Mouse (Mus musculus) G1E (cell line): ENCODE data around the gene Smim24. TPM values are rescaled to one million over a fixed set of nuclear protein-coding genes. Genes with fewer than 3 reads are reported as not detected.

Experiments
- ATAC-seq: 2 replicates; pipeline ENCODE4 v1.8.0; 2016; ENCODE audit warnings: mild to moderate bottlenecking; ENCODE audit not compliant: insufficient number of reproducible peaks, poor library complexity, low FRiP score, severe bottlenecking; ENCODE audit errors: extremely low read depth
- DNase-seq: peaks from one replicate; pipeline ENCODE4 v3.0.0; 2012; ENCODE audit warnings: low spot score
- H3K27me3 ChIP-seq: 2 replicates; pipeline ENCODE4 v1.6.1; 2012; ENCODE audit warnings: mild to moderate bottlenecking, low read length, inconsistent platforms; ENCODE audit not compliant: insufficient read depth
- H3K36me3 ChIP-seq: replicated peaks from 2 replicates; pipeline ENCODE3; 2012; ENCODE audit warnings: mild to moderate bottlenecking, inconsistent platforms
- H3K4me1 ChIP-seq: 2 replicates; pipeline ENCODE4 v1.6.1; 2012; ENCODE audit warnings: low read depth, low read length, inconsistent platforms, mixed read lengths; ENCODE audit not compliant: insufficient read depth
- H3K4me3 ChIP-seq: 2 replicates; pipeline ENCODE4 v1.5.1; 2012; ENCODE audit warnings: low read depth, mild to moderate bottlenecking, inconsistent platforms, low read length, moderate library complexity, mixed read lengths
- H3K9me3 ChIP-seq: replicated peaks from 2 replicates; pipeline ENCODE4 v1.6.1; 2012; ENCODE audit warnings: inconsistent platforms
- CTCF ChIP-seq: IDR thresholded peaks from 2 replicates; pipeline ENCODE4 v1.5.1; 2012; ENCODE audit warnings: low read depth, low read length, inconsistent platforms, mixed read lengths
- GATA1 ChIP-seq: IDR thresholded peaks from 2 replicates; pipeline ENCODE4 v1.6.1; 2012; ENCODE audit warnings: borderline replicate concordance, low read length, inconsistent platforms, mixed read lengths
- GATA2 ChIP-seq: IDR thresholded peaks from 2 replicates; pipeline ENCODE4 v1.6.1; 2012; ENCODE audit warnings: low read depth, low read length, inconsistent platforms, borderline replicate concordance
- POLR2AphosphoS5 ChIP-seq: IDR thresholded peaks from 2 replicates; pipeline ENCODE4 v1.6.1; 2012; ENCODE audit warnings: low read depth, low read length, inconsistent platforms; ENCODE audit not compliant: insufficient replicate concordance
- TAL1 ChIP-seq: conservative IDR thresholded peaks from 2 replicates; pipeline ENCODE4 v1.6.1; 2012; ENCODE audit warnings: low read depth, low read length, inconsistent platforms, mixed read lengths
- polyA plus RNA-seq: library from polyadenylated mRNA; stranded (reverse); fragments of >175 nt; gene quantifications from 2 replicates; pipeline ENCODE4 v1.2.3, GENCODE M21; 2012
- total RNA-seq, 2 experiments: library from RNA; stranded (forward) in 1 of 2; stranded (reverse) in 1 of 2; fragments of 200-1000 nt in 1 of 2; fragments of >200 nt in 1 of 2; fragmentation: Nextera tagmentation in 1 of 2; gene quantifications; 2 replicates each; pipeline ENCODE4 v1.2.3; 2014 to 2017

Gene Smim24
- total RNA-seq (2014; fragmentation: Nextera tagmentation) (6.5 and 13.8 TPM in 2 replicates), total RNA-seq (2017) (1.9 and 3.5 TPM in 2 replicates), polyA plus RNA-seq (1.6 and 1.8 TPM in 2 replicates)

DNA sequence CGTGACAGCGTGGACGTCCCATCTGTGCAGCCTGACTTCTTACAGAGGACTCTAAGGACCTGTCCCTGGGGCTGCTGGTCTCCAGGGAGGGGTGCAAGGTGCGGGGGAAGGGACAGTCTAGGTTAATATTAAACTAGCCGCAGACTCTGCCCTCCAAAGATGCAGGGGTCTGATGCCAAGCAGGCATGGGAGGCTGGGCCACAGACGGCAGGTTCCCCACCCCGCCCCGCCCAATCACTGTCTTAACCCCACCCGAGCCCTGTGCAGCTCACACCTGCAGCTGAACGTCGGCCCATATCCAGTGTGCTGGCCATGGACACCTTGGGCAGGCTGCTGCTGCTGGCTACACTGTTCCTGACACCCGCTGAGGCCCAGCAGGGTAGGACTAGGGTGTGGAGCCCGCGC is at the start of gene Smim24:
TSS of gene Smim24 (plus strand) at position 271 of the 405 bp plus-strand sequence.
- Histone ChIP-seq H3K36me3 (peaks cover 51% of the 10 kb centered on the region), H3K4me3 (peak within 1 kb of the TSS; percentile 44; the same call in 1 of the 2 replicates), H3K9me3 (no peaks in the 10 kb centered on the region), H3K4me1 (peaks cover 40% of the 10 kb centered on the region), H3K27me3 (peaks cover 13% of the 10 kb centered on the region; the same call in 1 of the 2 replicates)
- DNase-seq (no peak), ATAC-seq (no peak)
- TF ChIP-seq CTCF (no peak), GATA1 (no peak), TAL1 (no peak), POLR2AphosphoS5 (no peak), GATA2 (no peak)

DNA sequence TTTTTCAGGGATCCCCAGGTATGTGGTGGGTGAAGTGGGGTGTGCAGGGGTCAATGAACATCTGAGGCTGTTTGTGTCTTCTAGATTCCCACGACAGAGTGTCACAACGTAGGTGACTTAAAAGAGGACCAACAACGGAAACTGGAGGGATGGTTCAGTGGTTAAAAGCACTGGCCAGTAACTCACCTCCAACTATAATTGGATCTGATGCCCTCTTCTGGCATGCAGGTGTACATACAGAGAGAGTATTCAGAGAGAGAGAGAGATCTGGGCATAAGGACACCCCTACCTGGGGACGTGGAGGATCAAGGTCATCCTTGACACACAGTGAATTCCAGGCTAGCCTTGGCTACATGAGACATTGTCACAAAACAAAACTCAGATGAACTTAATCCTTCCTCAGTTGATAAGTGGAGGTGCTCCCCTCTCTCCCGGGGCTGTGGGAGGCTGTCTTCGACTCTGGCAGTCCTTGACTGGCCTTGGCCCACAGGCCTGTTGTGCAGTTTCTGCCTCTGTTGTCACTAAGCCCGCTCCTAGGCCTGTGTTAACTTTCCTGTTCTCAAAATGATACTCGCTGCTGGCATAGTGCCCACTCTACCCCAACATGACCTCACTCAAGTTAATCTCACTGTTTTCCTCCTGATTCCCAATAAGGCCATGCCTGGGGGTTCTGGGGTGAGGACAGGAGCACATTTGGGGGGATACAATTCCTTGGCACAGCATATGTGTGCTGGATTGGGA is 48.3 kb upstream of the Smim24 start:
- DNase-seq (no peak), ATAC-seq (no peak)
- TF ChIP-seq TAL1 (no peak), CTCF (no peak), POLR2AphosphoS5 (no peak)

DNA sequence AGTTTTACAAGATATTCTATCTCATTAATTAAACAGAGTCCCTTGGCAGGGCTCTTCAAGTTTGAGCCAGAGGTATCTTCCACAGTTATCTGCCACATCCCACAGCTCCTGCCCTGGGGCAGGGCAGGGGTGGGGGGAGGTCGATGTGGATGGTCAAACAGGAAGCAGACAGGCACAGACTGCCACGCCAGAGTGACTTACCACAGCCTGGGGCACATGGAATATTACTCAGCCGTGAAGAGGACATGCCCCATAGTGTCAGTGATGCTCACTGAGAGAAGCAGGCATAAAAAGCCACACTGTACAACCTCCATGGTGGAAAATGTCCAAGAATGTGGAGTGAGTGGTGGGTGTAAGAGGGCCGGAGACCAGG is 47.7 kb upstream of the Smim24 start:
- Histone ChIP-seq H3K4me3 (no peak overlapping the region), H3K9me3 (peaks cover 8% of the 10 kb centered on the region; the same call in 1 of the 2 replicates), H3K4me1 (peaks cover 56% of the 10 kb centered on the region), H3K27me3 (peaks cover 18% of the 10 kb centered on the region), H3K36me3 (peaks cover 40% of the 10 kb centered on the region)
- DNase-seq (no peak), ATAC-seq (no peak)
- no peak for TF ChIP-seq GATA1
- TF ChIP-seq POLR2AphosphoS5 = no peak
- TF ChIP-seq CTCF = no peak
- TF ChIP-seq TAL1 = no peak

More for the DNA sequence above, 48.3 kb upstream of the Smim24 start:
- peaks cover 54% of the 10 kb centered on the region for H3K4me1 ChIP-seq
- peaks cover 8% of the 10 kb centered on the region; the same call in 1 of the 2 replicates for H3K9me3 ChIP-seq
- H3K36me3 ChIP-seq = peaks cover 40% of the 10 kb centered on the region
- no peak overlapping the region for H3K4me3 ChIP-seq
- peaks cover 18% of the 10 kb centered on the region for H3K27me3 ChIP-seq

DNA sequence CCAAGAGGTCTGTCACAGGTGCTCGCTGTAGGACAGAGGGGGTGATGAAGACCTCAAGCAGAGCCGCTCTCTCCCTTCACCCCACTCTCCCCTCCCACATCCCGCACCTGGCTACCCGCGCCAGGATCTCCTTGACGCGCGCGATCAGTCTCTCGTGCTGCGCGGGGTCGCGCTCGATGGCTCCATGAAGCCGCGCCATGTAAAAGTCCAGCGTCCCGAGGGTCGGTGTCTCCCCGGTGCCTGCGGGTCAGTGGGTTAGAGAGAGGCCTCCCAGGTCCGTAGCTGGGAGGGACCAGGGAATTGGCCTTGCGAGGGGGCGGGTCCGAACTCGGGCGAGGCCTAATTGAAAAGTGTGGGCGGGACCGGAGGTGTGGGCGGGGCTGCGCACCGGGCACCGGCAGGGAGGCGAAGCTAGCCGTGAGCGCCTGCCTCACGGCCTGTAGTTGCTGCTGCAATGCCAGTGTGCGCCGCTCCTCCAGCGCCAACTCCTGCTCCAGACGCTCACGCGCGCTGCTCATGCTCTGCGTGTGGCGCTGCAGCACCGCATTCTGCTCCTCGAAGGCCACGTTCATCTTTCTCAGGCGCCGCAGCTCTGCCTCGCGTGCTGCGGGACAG is 46.3 kb upstream of the Smim24 start:
- ATAC-seq (no peak), DNase-seq (no peak)
- TF ChIP-seq TAL1 (no peak), CTCF (no peak), GATA1 (no peak), POLR2AphosphoS5 (no peak)
- peaks cover 40% of the 10 kb centered on the region for H3K36me3 ChIP-seq
- H3K4me3 ChIP-seq = peak overlapping the region; percentile 41; the same call in 1 of the 2 replicates
- H3K9me3 ChIP-seq = peaks cover 8% of the 10 kb centered on the region; the same call in 1 of the 2 replicates
- peaks cover 18% of the 10 kb centered on the region for H3K27me3 ChIP-seq
- H3K4me1 ChIP-seq = peaks cover 50% of the 10 kb centered on the region

GRCm38 (mm10) chr10:81349146-81349545 is 43.7 kb upstream of the Smim24 start:
- DNase-seq = peak; percentile 77
- Histone ChIP-seq H3K4me3 (peak overlapping the region; percentile 97; the same call in 1 of the 2 replicates), H3K27me3 (no peaks in the 10 kb centered on the region; the same call in 1 of the 2 replicates), H3K36me3 (peaks cover 40% of the 10 kb centered on the region), H3K9me3 (no peaks in the 10 kb centered on the region), H3K4me1 (peaks cover 54% of the 10 kb centered on the region)
- ATAC-seq = peak; percentile 65
- TF ChIP-seq TAL1 (no peak), GATA2 (no peak), CTCF (no peak), GATA1 (no peak), POLR2AphosphoS5 (no peak)

DNA sequence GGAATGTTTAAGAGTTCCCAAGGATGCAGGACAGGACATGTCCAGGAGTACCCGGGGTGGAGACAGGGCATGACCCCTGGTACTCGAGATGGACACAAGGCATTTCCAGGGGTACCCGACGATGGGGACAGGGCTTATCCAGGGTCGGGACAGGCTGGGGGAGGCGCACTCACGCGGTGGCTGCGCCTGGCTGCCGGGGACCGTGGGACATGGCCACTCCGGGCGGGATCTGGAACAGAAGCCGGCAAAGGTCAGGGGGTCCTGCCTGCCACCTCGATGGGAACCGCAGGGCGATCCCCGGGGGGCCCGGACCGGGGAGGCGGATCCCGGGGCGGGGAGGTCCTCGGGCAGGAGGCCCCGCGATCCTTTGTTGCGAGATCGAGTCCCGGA is 42.9 kb upstream of the Smim24 start:
- TF ChIP-seq TAL1 (no peak), CTCF (no peak), GATA2 (no peak), POLR2AphosphoS5 (no peak), GATA1 (no peak)
- Histone ChIP-seq H3K36me3 (peaks cover 40% of the 10 kb centered on the region), H3K4me1 (peaks cover 61% of the 10 kb centered on the region)

More for the DNA sequence above, 42.9 kb upstream of the Smim24 start:
- no peaks in the 10 kb centered on the region for H3K9me3 ChIP-seq
- ATAC-seq = no peak
- H3K4me3 ChIP-seq = peak overlapping the region; percentile 97
- H3K27me3 ChIP-seq = no peaks in the 10 kb centered on the region; the same call in 1 of the 2 replicates
- DNase-seq = no peak
